Mouse (Mus musculus) heart, adult 11 months (tissue): ENCODE results near the gene Creld1.

Experiments used
- DNase-seq: peaks from one replicate; pipeline ENCODE4 v3.0.0; 2022

Creld1 gene

GRCm38 (mm10) chr6:113471297-113471936, 11.7 kb upstream of the Creld1 start, which contains the start of gene Il17rc:
Il17rc (plus strand) TSS chr6:113471427.
- peak; percentile 98 for DNase-seq

- DNase-seq = peak; percentile 91
These were observed 11.0 kb upstream of the Creld1 start for GRCm38 (mm10) chr6:113472061-113472460.

- peak; percentile 69 for DNase-seq
These were observed 9.9 kb upstream of the Creld1 start for GRCm38 (mm10) chr6:113473246-113473645.

- no peak for DNase-seq
These were observed 9.4 kb upstream of the Creld1 start for GRCm38 (mm10) chr6:113473715-113474114.

GRCm38 (mm10) chr6:113477353-113477752, 5.7 kb upstream of the Creld1 start:
- DNase-seq = no peak

GRCm38 (mm10) chr6:113478906-113479305, 4.2 kb upstream of the Creld1 start:
- DNase-seq = peak; percentile 86

GRCm38 (mm10) chr6:113480555-113481373, 2.3 kb upstream of the Creld1 start:
- no peak for DNase-seq

- DNase-seq = no peak
These were observed 509 bp upstream of the Creld1 start for GRCm38 (mm10) chr6:113482477-113483099.

GRCm38 (mm10) chr6:113483729-113484128, 632 bp downstream of the Creld1 start:
- peak; percentile 95 for DNase-seq

- DNase-seq = peak; percentile 87
These were observed 4.1 kb downstream of the Creld1 start for GRCm38 (mm10) chr6:113487125-113487576.

- DNase-seq = peak; percentile 88
These were observed 6.3 kb downstream of the Creld1 start for GRCm38 (mm10) chr6:113489410-113489809.

GRCm38 (mm10) chr6:113492101-113492864, 9.2 kb downstream of the Creld1 start:
- DNase-seq = no peak

- DNase-seq = peak; percentile 97
These were observed 11.2 kb downstream of the Creld1 start for GRCm38 (mm10) chr6:113494258-113494788.

- DNase-seq = no peak
These were observed 12.1 kb downstream of the Creld1 start for GRCm38 (mm10) chr6:113495071-113495675.

GRCm38 (mm10) chr6:113499346-113499745, 16.2 kb downstream of the Creld1 start:
- DNase-seq = no peak

GRCm38 (mm10) chr6:113501388-113502084, 18.4 kb downstream of the Creld1 start, which contains the start of gene Prrt3:
Prrt3 (minus strand) TSS chr6:113501931.
- DNase-seq = no peak

- no peak for DNase-seq
These were observed 19.7 kb downstream of the Creld1 start for GRCm38 (mm10) chr6:113502801-113503200.

- no peak for DNase-seq
These were observed 22.6 kb downstream of the Creld1 start for GRCm38 (mm10) chr6:113505689-113506088.

GRCm38 (mm10) chr6:113507130-113507529, 24.0 kb downstream of the Creld1 start:
- DNase-seq = no peak

- DNase-seq = no peak
These were observed 25.3 kb downstream of the Creld1 start for GRCm38 (mm10) chr6:113508272-113508946.

GRCm38 (mm10) chr6:113508947-113509280, 25.8 kb downstream of the Creld1 start:
- no peak for DNase-seq
